Comparison of ENCODE assay signal across 24 mouse cellular contexts in the genomic region with DNA sequence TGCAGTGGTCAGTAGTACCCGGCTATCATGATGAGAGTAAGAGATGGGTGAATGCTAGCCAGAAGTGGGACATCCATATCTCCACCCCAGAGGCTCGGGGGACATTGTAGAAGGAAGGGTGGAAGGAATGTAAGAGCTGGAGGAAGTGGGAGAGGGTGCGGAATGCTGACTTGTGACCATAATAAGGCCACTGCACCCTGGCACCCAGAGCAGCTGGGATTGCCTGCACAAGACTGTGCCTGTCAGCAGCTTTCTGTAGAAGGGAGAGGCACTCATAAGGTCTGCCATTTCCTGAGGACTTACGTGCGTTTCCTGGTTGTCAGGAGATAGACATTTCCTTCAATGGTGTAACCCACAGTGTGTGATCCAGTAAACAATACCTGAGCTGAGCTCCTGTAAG.
"Had no signal": no experiment of that assay in that cellular context is flagged by ENCODE, and none has a peak within 500 bp of the region (broad histone marks: within the 10 kb centered on the region; RNA-seq: fewer than 3 reads in every experiment).

No protein-coding gene starts in this region.

- H3K4me1 ChIP-seq: heart, embryonic 13.5 days; heart, embryonic 15.5 days; hindbrain, embryonic 13.5 days; hindbrain, embryonic 15.5 days; intestine, embryonic 15.5 days; limb, embryonic 13.5 days; limb, embryonic 15.5 days; liver, embryonic 12.5 days had no signal

- H3K36me3 ChIP-seq: heart, embryonic 13.5 days; heart, embryonic 15.5 days; hindbrain, embryonic 13.5 days; hindbrain, embryonic 15.5 days; intestine, embryonic 15.5 days; limb, embryonic 13.5 days; limb, embryonic 15.5 days; liver, embryonic 12.5 days had no signal

- H3K9me3 ChIP-seq: heart, embryonic 13.5 days; heart, embryonic 15.5 days; hindbrain, embryonic 13.5 days; hindbrain, embryonic 15.5 days; intestine, embryonic 15.5 days; limb, embryonic 13.5 days; limb, embryonic 15.5 days; liver, embryonic 12.5 days had no signal

- H3K9ac ChIP-seq: heart, embryonic 13.5 days; heart, embryonic 15.5 days; hindbrain, embryonic 13.5 days; hindbrain, embryonic 15.5 days; intestine, embryonic 15.5 days; limb, embryonic 13.5 days; limb, embryonic 15.5 days; liver, embryonic 12.5 days; liver, embryonic 14.5 days had no signal

- ATAC-seq: hindbrain, postnatal 0 days; intestine, embryonic 15.5 days; liver, embryonic 12.5 days had no signal

- H3K27me3 ChIP-seq: heart, embryonic 13.5 days; heart, embryonic 15.5 days; hindbrain, embryonic 13.5 days; hindbrain, embryonic 15.5 days; intestine, embryonic 15.5 days; limb, embryonic 13.5 days; limb, embryonic 15.5 days; liver, embryonic 12.5 days had no signal

- H3K4me2 ChIP-seq: heart, embryonic 11.5 days; heart, embryonic 13.5 days; heart, embryonic 15.5 days; hindbrain, embryonic 13.5 days; hindbrain, embryonic 15.5 days; intestine, embryonic 15.5 days; limb, embryonic 13.5 days; limb, embryonic 15.5 days; liver, embryonic 12.5 days had no signal

- DNase-seq: gastrocnemius, adult 2 months; gastrocnemius, postnatal 10 days; gastrocnemius, postnatal 25 days; heart, postnatal 14 days; heart, postnatal 36 days; kidney, adult 11 months; kidney, adult 2 months; kidney, adult 9 months; kidney, postnatal 14 days; kidney, postnatal 36 days; layer of hippocampus, adult 9-11 months; layer of hippocampus, postnatal 36 days; left cerebral cortex, postnatal 4 days had no signal

- H3K4me3 ChIP-seq: gastrocnemius, adult 2 months; heart, embryonic 13.5 days; heart, embryonic 15.5 days; hindbrain, embryonic 13.5 days; hindbrain, embryonic 15.5 days; intestine, embryonic 15.5 days; limb, embryonic 13.5 days; limb, embryonic 15.5 days; liver, embryonic 12.5 days had no signal

- H3K27ac ChIP-seq: gastrocnemius, adult 2 months; heart, embryonic 13.5 days; heart, embryonic 15.5 days; hindbrain, embryonic 13.5 days; hindbrain, embryonic 15.5 days; hindbrain, postnatal 0 days; intestine, embryonic 15.5 days; limb, embryonic 13.5 days; limb, embryonic 15.5 days; liver, embryonic 12.5 days; liver, embryonic 14.5 days had no signal
